Mouse (Mus musculus) heart, postnatal 36 days (tissue): ENCODE data around the gene Ap1b1. TPM values are rescaled to one million over a fixed set of nuclear protein-coding genes. Genes with fewer than 3 reads are reported as not detected.
A peak's percentile ranks its signal among the peaks of the same experiment; 100 is the strongest.

Experiments
- DNase-seq, 2 experiments: peaks; one replicate each; pipeline ENCODE4 v3.0.0; 2021 to 2022
- intact Hi-C: fragments of 180-260 bp; cut with DNase I; formaldehyde crosslinking; loops from one replicate; pipeline ENCODE4 v1.15.1; 2025
- total RNA-seq, 2 experiments: library from RNA; stranded (reverse); gene quantifications; 2 replicates each; pipeline ENCODE4 v1.2.3; 2021

Gene Ap1b1
- total RNA-seq, 2 experiments from 2014 or later = 47.4 to 56.0 TPM

DNA sequence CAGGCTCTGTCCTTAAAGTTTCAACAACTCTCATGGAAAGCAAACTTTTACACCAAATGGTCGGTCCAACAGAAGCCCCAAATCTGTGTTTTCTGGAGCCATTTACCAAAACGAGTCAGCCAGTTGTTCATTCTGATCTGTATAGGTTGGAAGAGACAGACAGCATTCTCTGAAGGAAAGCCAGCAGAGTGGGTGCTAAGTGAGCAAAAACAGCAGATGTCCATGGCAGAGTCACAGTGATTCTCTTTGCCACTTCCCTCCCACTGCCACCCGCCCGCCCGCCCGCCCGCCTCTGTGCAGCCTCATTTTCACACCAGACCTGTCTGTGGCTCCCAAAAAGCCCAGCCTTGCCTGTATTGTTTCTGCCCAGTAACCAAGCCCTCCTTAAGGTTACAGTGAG lies 41.6 kb downstream of the Ap1b1 start:
- intact Hi-C loops = no loop called here
- DNase-seq = no peak

DNA sequence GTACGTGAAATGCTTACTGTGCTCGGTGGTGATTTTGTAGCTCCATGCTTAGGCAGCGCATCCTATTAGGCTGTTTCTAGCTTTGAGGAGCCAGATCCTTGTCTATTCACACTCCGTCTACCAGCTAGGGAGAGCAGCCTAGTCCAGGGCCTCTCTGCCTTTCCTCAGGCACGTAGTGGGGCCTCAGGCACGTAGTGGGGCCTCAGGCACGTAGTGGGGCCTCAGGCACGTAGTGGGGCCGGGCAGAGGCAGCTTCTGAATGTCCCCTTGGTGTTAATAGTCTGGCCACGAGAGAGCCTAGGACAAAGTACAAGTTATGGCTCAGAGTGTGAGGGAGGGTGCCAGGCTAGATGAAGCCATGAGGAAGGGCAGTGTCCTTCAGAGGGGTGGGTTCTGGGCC lies 46.1 kb downstream of the Ap1b1 start:
- intact Hi-C loops = no loop called here
- DNase-seq = no peak

DNA sequence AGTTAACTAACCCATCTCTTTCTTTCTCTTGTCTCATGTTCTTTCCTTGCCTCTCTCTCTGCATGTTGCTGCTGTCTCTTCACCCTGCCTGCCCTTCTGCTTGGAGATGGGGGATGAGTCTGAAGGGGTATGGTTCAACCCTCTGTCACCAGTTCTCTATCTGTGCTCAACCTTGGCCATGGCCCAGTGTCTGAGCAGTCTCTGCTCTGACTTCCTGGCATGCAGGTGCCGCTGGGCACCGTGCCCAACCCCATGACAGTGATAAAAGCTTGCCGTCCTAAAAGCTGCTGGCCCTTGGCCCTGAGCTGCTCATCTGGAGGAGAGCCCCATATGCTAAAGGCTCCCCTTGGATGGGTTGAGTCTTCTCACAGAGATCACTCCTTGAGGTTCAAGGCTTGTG lies 46.5 kb downstream of the Ap1b1 start:
- peak; percentile 63 for DNase-seq
- intact Hi-C loops = no loop called here

DNA sequence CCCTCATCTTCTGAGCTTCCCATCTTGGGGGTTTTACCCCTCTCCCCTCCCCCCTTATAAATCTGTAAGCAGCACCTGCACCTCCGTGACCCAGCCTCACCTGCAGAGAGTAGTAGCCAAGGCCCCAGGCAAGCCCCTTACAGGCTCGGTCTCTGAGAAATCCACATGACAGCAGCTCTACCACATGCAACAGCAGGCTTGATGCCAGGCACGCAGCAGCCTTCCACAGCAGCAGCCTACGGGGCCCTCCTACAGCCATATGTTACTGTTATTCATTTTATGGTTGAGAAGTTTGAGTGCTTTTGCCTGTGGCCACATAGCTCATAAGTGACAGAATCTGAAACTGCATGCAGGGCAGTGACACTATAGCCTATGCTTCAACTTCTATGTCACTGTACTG lies 48.8 kb downstream of the Ap1b1 start:
- no peak for DNase-seq
- intact Hi-C loops = no loop called here

DNA sequence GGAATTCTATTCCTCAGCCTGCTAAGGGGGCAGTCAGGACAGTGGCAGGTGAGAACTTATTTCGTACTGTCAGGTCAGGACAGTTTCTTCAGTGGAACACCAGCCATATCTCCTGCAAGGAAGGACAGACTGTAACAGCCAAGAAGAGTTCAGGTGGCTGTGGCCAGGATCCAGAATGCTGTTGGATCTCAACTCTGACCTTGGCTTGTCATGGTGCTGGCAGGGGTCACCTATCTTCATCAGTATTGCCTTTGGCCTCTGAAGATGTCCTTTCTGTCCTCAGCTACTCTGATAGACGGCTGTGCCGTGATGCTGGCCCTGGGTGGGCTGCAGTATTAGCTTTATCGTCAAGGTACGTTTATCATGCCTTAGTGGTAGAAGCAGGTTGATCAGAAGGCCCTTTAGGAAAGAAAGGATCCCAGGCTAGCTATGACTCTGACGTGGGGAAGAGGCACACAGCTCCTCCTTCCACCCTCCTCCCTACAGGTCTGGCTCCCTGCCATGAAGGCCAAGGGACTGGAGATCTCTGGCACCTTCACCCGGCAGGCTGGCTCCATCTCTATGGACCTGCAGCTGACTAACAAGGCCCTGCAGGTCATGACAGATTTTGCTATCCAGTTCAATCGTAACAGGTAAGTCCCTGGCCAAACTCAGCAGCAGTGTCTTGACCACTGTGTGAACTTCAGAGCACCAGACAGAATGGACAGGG lies 50.7 kb downstream of the Ap1b1 start:
- peak in 1 of 2 experiments; percentile 46 for DNase-seq
- intact Hi-C loops = no loop called here

DNA sequence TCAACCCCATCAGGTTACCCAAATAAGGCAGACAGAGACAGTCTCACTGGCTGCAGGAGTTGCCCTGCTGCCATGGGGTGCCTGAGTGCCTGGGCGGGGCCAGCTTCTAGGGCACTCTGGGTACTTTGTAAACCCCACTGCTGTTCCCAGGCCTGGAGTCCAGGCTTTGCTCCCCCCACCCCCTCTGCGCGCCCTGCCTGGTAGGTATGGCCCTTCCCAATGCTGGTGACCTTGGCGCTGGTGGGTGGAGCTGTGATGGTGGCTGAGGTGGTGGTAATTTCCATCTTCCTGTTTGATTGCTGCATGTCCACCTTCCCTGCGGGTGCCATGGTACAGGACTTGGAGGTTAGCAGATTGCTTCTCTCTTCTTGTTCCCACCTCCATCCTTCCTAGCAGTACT lies 54.0 kb downstream of the Ap1b1 start:
- DNase-seq = no peak
- intact Hi-C loops = no loop called here

DNA sequence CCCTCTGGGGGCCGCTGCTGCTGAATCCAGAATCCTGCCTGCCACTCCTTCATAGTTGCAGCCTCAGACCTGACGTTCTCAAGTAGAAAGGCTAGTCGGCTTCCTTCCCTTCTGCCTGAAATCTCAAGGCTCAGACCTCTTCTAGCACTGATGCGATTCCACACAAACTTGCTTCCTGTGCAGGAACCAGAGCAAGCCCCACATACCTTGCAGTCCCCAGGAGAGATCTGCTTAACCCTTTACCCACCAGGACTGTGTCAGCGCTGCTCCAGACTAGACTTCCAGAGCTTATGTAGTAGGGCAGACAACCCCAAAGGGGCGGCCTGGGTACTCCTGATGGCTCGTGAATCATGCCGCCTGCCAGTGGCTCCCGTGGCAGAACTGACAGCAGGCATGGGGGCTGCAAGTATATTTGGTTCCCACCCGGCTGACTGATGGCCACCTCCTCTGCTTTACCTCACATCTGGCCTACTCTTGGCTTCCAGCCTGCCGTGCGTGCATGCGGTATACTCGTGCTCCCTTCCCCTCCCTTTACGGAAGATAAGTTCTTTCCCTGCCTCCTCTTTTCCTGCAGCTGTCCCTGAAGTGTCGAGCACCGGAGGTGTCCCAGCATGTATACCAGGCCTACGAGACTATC lies 54.6 kb downstream of the Ap1b1 start:
- DNase-seq = no peak
- intact Hi-C loops = no loop called here

DNA sequence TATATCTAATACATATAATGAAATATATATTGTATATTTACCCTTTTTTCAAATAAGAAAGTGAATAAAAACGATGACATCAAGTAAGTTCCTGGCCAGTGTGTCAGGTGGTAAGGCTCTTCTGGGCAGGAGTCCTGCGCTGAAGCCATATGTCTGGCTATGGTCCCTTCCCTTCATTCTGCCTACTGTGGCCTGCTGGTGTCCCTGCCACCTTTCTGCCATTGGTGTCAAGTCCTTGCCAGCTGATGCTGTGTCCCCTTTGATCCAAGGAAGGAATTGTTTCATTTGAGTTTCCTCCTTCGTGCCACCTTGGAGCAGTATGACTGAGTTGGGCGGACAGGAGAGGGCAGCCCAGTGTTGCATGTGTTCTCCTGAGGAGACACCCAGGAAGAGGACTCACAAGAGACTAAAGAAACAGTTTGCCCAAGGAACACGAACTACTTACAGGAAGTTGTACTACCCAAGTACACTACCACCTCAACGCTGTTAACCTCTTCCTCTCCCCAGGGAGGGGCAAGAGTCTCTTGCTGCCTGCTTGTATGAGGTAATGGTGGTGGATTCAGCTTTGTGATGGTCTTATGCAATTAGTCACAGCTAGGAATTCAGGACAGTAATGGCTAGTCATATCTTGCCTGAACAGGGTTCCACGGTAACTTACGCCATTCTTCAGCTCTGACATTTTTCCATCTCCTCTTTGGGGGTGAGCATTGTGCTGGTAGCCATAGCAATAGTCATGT lies 56.2 kb downstream of the Ap1b1 start:
- intact Hi-C loops = no loop called here
- no peak for DNase-seq

DNA sequence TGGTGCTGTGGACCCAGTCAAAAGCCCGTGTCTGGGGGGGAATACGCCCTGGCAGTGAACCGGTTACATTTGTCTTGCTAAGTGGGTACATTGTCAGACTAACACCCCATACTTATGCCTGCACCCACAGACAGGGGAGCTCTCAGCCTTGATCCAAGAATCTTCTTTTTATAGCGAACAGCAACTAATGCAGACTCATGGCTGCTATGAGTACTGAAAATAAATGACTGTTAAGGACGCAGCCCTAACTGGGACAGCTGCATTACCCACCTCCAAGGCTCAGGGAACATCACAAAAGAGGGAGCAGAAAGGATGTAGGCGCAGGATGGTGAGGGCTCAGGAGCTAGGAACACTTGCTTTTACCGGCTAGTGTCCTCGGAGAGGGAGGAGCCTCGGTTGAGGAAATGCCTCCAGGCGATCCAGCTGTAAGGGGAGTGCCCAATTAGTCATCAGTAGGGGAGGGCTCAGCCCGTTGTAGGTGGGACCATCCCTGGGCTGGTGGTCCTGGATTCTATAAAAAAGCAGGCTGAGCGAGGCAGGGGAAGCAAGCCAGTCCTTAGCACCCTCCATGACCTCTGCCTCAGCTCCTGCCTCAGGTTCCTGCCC lies 59.8 kb downstream of the Ap1b1 start:
- no peak for DNase-seq

DNA sequence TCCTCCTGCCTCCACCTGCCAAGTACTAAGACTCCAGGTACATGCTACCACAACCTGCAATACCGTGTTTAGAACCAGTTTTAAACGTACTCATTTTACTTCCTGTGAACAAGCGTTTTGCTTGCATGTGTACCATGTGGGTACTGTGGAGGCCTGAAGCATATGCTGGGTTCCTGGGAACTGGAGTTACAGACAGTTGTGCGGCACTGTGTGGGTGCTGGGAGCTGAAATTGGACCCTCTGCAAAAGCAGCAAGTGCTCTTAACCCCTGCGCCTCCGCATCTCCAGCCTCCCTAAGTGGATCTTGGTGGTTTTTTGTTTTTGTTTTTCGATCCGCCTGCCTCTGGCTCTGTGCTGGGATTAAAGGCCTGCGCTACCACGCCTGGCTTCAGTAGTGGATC lies 65.0 kb downstream of the Ap1b1 start:
- intact Hi-C loops = no loop called here
- DNase-seq = no peak

More for the DNA sequence above, 59.8 kb downstream of the Ap1b1 start:
- intact Hi-C loops = no loop called here

DNA sequence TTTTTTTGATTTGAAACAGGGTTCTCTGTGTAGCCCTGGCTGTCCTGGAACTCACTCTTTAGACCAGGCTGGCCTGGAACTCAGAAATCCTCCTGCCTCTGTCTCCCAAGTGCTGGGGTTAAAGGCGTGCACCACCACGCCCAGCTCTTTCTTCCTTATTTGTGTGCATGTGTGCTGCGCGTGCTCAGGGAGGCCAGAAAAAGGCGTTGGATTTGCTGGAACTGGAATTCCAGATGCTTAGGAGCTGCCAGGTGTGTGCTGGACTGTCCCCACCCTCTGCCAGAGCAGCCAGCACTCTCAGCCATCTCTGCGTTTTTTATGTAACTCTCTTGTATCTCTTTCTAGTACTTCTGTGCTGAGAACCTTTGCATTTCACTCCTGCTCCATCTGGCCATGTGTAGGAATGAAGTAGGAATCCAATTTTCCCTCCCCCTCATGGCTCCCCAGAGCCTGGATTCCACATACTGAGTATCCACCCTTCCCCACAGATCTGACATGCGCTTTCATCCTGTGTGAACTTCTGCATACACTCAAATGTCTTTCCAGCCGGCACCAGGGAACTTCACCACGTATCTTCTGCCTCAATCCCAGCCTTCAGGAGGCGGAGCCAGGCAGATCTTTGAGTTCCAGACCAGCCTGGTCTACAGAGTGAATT lies 65.7 kb downstream of the Ap1b1 start:
- intact Hi-C loops = no loop called here
- DNase-seq = no peak

DNA sequence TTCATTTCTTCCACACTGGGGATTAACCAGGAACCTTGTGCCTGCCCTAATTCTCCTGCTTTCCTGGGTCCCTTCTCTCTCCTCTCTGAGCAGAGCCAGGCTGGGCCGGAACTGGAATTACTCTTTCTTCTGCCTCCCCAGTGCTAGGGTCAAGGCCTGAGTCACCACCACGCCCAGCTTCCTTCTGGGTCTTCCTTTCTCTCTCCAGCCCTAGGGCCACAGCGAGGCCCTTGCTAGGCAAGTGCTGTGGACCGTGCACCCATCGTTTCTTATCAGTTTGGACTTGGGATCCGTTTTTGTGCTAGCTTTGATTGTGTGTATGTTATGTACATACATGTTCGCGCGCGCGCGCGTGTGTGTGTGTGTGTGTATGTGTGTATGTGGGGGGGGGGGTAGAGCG lies 67.5 kb downstream of the Ap1b1 start:
- intact Hi-C loops = no loop called here
- no peak for DNase-seq

DNA sequence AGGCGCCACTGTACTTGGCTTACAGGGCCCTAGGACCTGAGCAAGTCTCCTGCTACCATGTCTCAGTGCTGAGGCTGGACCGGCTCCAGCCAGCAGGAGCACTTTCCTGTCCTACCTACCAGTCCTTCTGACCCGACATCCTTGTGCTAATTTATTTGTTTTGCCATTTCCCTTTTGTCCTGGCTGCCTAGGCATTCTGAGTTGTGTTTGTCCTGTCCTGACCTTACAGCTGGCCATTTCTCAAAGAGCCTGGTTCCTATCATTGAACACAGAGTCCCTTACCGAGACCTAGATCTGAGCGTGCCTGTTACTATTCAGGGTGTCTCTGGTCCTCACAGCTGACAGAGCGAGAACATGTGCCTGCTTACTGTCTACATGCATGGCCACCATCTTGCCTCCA lies 68.2 kb downstream of the Ap1b1 start:
- no peak for DNase-seq
- intact Hi-C loops = no loop called here

DNA sequence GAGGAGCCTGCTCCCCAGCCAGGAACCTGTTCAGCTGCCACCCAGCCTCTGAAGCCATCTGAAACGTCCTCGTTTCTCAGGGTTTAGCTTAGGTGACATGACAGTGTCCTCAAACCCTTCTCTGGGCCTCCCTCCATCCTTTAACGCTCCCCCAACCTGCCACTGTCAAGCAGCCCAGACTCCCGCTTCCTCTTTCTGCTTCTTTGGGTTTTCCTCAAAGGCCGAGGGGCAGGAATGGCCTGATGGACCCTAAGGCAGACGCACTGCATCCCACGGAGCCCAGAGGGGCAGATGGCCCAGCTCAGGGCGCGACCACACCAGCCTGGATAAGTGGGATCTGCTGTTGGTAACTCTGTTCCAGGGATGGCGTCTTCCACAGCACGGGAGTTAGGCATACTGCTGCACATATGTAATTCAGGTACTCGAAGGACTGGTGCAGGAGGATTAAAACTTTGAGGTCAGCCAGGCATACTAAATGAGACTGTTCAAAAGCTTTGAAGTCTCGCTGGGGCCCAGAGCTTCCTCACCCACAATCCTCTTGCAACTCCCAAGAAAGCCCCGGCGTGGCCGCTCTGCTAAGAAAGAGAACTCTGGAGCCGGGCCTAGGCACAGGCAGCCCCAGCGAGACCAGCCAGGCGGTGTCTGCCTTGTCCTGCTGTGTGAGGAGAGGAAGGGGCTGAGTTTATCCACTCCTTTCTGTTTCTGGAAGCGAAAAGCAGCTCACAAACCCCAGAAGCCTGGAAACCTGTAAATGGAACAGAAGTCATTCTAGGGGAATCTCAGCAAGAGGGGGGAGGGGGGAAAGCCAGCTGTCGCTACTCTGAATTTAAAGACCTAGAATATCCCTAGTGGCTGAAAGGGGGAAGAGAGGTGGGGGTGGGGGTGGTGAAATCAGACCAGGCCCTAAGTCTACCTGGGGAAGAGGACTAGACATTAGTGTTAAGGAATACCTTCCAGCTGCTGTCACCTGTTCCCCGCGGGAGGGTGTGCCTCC lies 69.6 kb downstream of the Ap1b1 start:
- intact Hi-C loops = no loop called here
- no peak for DNase-seq

DNA sequence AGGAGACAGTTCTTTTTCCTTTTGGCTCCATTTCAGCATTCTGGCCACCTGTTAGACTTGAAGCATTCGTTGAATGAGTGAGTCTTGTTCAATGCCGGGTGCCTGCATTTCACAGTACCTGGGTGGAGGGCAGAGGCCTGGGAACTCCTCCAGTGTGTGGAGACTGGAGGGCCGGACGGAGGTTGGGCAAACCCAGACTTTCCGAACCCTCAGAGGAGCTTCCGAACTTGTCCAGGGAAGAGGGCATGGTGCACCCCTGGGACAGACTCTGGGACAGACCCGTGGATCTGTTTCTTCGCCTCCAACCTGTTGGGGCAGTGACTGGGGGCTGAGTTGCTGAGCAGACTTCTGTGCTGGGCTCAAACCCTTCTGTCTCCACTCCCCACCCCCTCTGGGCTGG lies 70.4 kb downstream of the Ap1b1 start:
- intact Hi-C loops = no loop called here
- DNase-seq = no peak

DNA sequence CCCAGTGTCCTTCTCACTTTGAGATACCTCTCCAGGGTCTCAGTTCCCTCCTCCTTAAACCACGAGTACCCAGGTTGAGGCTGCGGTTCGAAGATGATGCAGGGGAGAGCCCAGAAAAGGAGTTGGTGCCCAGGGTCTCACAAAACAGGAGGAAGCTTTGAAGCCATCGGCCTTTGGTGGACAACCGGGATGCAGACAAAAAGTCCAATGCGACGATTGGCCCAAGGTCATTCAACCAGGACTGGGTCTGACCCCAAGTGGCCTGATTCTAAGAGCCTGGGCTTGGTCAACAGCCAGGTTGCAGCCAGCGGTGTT lies 70.9 kb downstream of the Ap1b1 start:
- intact Hi-C loops = no loop called here

DNA sequence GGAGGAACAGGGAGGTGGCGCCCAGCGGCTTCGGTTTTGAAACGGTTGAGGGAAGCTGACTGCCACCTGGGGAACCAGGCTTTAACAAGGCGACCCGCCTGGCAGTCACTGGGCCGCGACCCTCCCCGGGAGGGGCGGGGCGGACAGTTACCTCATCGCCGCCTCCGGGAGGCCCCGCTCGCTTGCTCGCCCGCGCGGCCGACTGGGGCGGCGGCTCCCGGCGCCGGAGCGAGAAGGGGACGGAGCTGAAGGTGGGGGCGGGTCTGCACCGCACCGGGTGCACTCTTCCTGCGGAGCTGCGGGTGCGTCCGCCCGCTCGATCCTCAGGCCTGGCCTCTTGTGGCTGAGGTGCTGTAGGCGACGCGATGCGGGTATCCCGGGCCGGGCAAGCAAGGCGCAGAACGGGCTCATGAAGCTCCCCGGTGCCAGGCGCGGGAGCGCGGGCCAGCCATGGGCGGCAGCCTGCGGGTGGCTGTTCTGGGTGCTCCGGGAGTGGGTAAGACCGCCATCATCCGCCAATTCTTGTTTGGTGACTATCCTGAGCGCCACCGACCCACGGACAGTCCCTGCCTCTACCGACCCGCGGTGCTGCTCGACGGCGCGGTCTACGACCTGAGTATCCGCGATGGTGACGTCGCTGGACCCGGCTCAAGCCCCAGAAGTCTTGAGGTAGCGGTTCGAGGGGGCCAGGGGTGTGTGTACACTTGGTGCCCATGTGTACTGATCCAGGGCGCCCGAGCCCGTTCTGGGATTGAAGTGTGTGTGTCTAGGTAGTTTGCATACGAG lies 71.4 kb downstream of the Ap1b1 start, which contains the start of gene Rasl10a:
Gene Rasl10a, plus strand, starts transcription at position 273 of the 786 bp plus-strand sequence.
- intact Hi-C loops = no loop called here
- DNase-seq = peak; percentile 42 to 57

More for the DNA sequence above, 70.9 kb downstream of the Ap1b1 start:
- peak in 1 of 2 experiments; percentile 39 for DNase-seq

DNA sequence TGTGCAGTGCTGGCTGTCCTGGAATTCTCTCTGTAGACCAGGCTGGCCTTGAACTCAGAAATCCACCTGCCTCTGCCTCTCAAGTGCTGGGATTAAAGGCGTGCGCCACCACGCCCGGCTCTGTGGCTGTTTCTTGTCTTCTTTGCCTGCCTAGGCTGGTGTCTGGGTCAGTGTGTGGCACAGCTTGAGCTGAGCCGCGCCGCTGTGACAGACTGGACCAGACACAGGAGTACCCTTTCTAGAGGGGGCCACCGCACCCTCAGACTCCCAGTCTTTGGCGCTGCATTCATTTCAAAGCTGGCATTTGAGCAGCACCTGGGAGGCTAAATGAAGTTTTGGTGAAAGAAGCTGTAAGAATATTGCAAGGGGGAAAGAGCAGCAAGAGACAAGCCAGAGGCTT lies 72.2 kb downstream of the Ap1b1 start:
- DNase-seq = no peak
- intact Hi-C loops = no loop called here

DNA sequence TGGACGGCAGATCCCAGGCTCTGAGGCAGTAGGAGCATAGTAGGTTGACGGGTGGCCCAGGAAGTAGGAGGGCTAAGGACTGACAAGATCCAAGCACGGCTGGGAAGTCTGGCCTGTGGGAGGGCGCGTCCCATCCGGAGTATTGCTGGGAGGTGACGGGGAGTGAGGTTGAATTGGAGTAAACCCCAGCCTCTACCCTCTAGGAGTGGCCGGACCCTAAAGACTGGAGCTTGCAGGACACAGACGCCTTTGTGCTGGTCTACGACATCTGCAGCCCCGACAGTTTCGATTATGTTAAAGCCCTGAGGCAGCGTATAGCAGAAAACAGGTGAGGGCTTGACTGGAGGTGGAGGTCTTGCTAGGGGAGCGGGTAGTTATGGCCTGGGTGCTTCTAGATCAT lies 72.6 kb downstream of the Ap1b1 start:
- intact Hi-C loops = no loop called here
- no peak for DNase-seq
